Mouse (Mus musculus) liver, postnatal 0 days (tissue): ENCODE results near the gene Zfp91. TPM values are rescaled to one million over a fixed set of nuclear protein-coding genes. Genes with fewer than 3 reads are reported as not detected.
"Not testable (repeated sequence)": the region's sequence is repeated elsewhere in the genome, so short reads cannot be mapped to it uniquely, and the experiment has no call there.

Source experiments
- ATAC-seq: fragments of 200-750 bp; cut with Nextera tagmentation; 2 replicates; pipeline ENCODE4 v1.8.0; 2017; ENCODE audit warnings: mild to moderate bottlenecking, moderate library complexity
- DNase-seq: peaks from one replicate; pipeline ENCODE4 v3.0.0-alpha.2; 2016
- H3K27ac ChIP-seq: fragments of 300-500 bp; sonication (generic); 2 replicates; pipeline ENCODE4 v1.5.1; 2014; ENCODE audit warnings: antibody characterized with exemption, moderate library complexity, mild to moderate bottlenecking, low read depth
- H3K27me3 ChIP-seq: fragments of 300-500 bp; sonication (generic); 2 replicates; pipeline ENCODE4 v1.6.1; 2014; ENCODE audit warnings: low read length, control low read depth, mixed read lengths; ENCODE audit not compliant: insufficient read depth
- H3K36me3 ChIP-seq: fragments of 300-500 bp; sonication (generic); replicated peaks from 2 replicates; pipeline ENCODE4 v1.6.1; 2014; ENCODE audit warnings: mild to moderate bottlenecking, control low read depth, low read length, moderate library complexity, mixed read lengths; ENCODE audit not compliant: insufficient read depth
- H3K4me1 ChIP-seq: fragments of 300-500 bp; sonication (generic); 2 replicates; pipeline ENCODE4 v1.6.1; 2014; ENCODE audit warnings: antibody characterized with exemption, mild to moderate bottlenecking, control low read depth; ENCODE audit not compliant: insufficient read depth
- H3K4me2 ChIP-seq: fragments of 300-500 bp; sonication (generic); 2 replicates; pipeline ENCODE4 v1.6.1; 2014; ENCODE audit warnings: low read depth, mild to moderate bottlenecking, low read length, moderate library complexity, mixed read lengths
- H3K4me3 ChIP-seq: fragments of 300-500 bp; sonication (generic); 2 replicates; pipeline ENCODE4 v1.5.1; 2014; ENCODE audit warnings: low read depth, low read length
- H3K9ac ChIP-seq: fragments of 300-500 bp; sonication (generic); replicated peaks from 2 replicates; pipeline ENCODE4 v1.6.1; 2014; ENCODE audit warnings: mild to moderate bottlenecking, moderate library complexity
- H3K9me3 ChIP-seq: fragments of 300-500 bp; sonication (generic); 2 replicates; pipeline ENCODE4 v1.6.1; 2016; ENCODE audit warnings: mild to moderate bottlenecking, control low read depth, low read length, mixed read lengths
- CTCF ChIP-seq: sonication (generic); IDR thresholded peaks from 2 replicates; pipeline ENCODE4 v1.5.1; 2016; ENCODE audit warnings: antibody characterized with exemption, low read depth
- EP300 ChIP-seq: IDR thresholded peaks from 2 replicates; pipeline ENCODE4 v1.6.1; 2016; ENCODE audit warnings: antibody characterized with exemption, low read depth, mild to moderate bottlenecking
- WGBS: fragments of 180-500 bp; shearing (Covaris S2); extraction: QIAGEN DNeasy Blood & Tissue Kit; methylation state at CpG from one replicate; pipeline ENCODE4 v1.1.7; 2014; ENCODE audit not compliant: insufficient replicate concordance; 5-methylcytosine and 5-hydroxymethylcytosine counted together
- polyA plus RNA-seq: library from polyadenylated mRNA; unstranded; fragments of >200 nt; fragmentation: Nextera tagmentation; extraction: Ambion mirVana; gene quantifications from 2 replicates; pipeline ENCODE4 v1.2.1, GENCODE M21; 2015

The Zfp91 gene
- polyA plus RNA-seq, 1 experiment from 2014 or later: 7.0 TPM

- TF ChIP-seq CTCF (no peak), EP300 (no peak)
- H3K36me3 ChIP-seq: peaks cover 9% of the 10 kb centered on the region
- no peaks in the 10 kb centered on the region for H3K4me1 ChIP-seq
- ATAC-seq (no peak), DNase-seq (no peak)
- no peak overlapping the region for H3K4me2 ChIP-seq
- no peak overlapping the region for H3K4me3 ChIP-seq
- H3K9ac ChIP-seq: no peak overlapping the region
- WGBS: 75% methylated on average over 1 of the region's 1 CpGs
- H3K9me3 ChIP-seq: no peaks in the 10 kb centered on the region
- no peak overlapping the region for H3K27ac ChIP-seq
- H3K27me3 ChIP-seq: no peaks in the 10 kb centered on the region
Measured at GRCm38 (mm10) chr19:12758936-12759478, 36.9 kb downstream of the Zfp91 start.

GRCm38 (mm10) chr19:12756286-12756685 lies 39.6 kb downstream of the Zfp91 start:
- no peaks in the 10 kb centered on the region for H3K27me3 ChIP-seq
- DNase-seq (no peak), ATAC-seq (no peak)
- H3K4me3 ChIP-seq: no peak overlapping the region
- H3K4me1 ChIP-seq: no peaks in the 10 kb centered on the region
- no peak overlapping the region for H3K27ac ChIP-seq
- no peak overlapping the region for H3K4me2 ChIP-seq
- no peak for TF ChIP-seq EP300
- TF ChIP-seq CTCF: no peak
- no peaks in the 10 kb centered on the region for H3K36me3 ChIP-seq
- no peaks in the 10 kb centered on the region for H3K9me3 ChIP-seq
- no peak overlapping the region for H3K9ac ChIP-seq
- 67% methylated on average over 3 of the region's 3 CpGs for WGBS

GRCm38 (mm10) chr19:12731950-12732349 lies 64.0 kb downstream of the Zfp91 start:
- Histone ChIP-seq H3K4me2 (no peak overlapping the region), H3K36me3 (no peaks in the 10 kb centered on the region), H3K27me3 (no peaks in the 10 kb centered on the region), H3K9ac (no peak overlapping the region), H3K9me3 (no peaks in the 10 kb centered on the region), H3K4me1 (no peaks in the 10 kb centered on the region), H3K4me3 (no peak overlapping the region), H3K27ac (no peak overlapping the region)
- TF ChIP-seq CTCF: no peak
- TF ChIP-seq EP300: no peak
- 55% methylated on average over 2 of the region's 2 CpGs for WGBS
- no peak for ATAC-seq
- DNase-seq: no peak

- no peak for DNase-seq
- Histone ChIP-seq H3K27ac (no peak overlapping the region), H3K9ac (no peak overlapping the region), H3K4me2 (no peak overlapping the region), H3K4me3 (no peak overlapping the region), H3K9me3 (no peaks in the 10 kb centered on the region), H3K36me3 (no peaks in the 10 kb centered on the region), H3K27me3 (no peaks in the 10 kb centered on the region), H3K4me1 (no peaks in the 10 kb centered on the region)
- 61% methylated on average over 1 of the region's 1 CpGs for WGBS
- ATAC-seq: no peak
- no peak for TF ChIP-seq CTCF
- no peak for TF ChIP-seq EP300
Measured at GRCm38 (mm10) chr19:12731036-12731435, 64.9 kb downstream of the Zfp91 start.

GRCm38 (mm10) chr19:12725851-12726250 lies 70.1 kb downstream of the Zfp91 start:
- Histone ChIP-seq H3K27ac (no peak overlapping the region), H3K4me2 (no peak overlapping the region), H3K4me1 (no peaks in the 10 kb centered on the region), H3K36me3 (no peaks in the 10 kb centered on the region), H3K4me3 (no peak overlapping the region), H3K27me3 (no peaks in the 10 kb centered on the region), H3K9ac (no peak overlapping the region), H3K9me3 (no peaks in the 10 kb centered on the region)
- no peak for DNase-seq
- no peak for ATAC-seq
- TF ChIP-seq CTCF (no peak), EP300 (no peak)
- 81% methylated on average over 1 of the region's 1 CpGs for WGBS

- Histone ChIP-seq H3K27ac (no peak overlapping the region), H3K9ac (no peak overlapping the region), H3K9me3 (no peaks in the 10 kb centered on the region), H3K27me3 (no peaks in the 10 kb centered on the region), H3K36me3 (no peaks in the 10 kb centered on the region), H3K4me2 (no peak overlapping the region), H3K4me1 (no peaks in the 10 kb centered on the region), H3K4me3 (no peak overlapping the region)
- TF ChIP-seq EP300 (no peak), CTCF (peak; percentile 49)
- ATAC-seq (no peak), DNase-seq (peak; percentile 39)
- 50% methylated on average over 2 of the region's 3 CpGs for WGBS
Measured at GRCm38 (mm10) chr19:12722308-12722707, 73.6 kb downstream of the Zfp91 start.

- not testable (repeated sequence) for ATAC-seq, H3K4me2 ChIP-seq, H3K27ac ChIP-seq, H3K4me1 ChIP-seq, H3K4me3 ChIP-seq, H3K9me3 ChIP-seq, H3K9ac ChIP-seq, H3K36me3 ChIP-seq, H3K27me3 ChIP-seq, DNase-seq
- 84% methylated on average over 7 of the region's 7 CpGs for WGBS
Measured at GRCm38 (mm10) chr19:12721596-12721995, 74.3 kb downstream of the Zfp91 start.

- ATAC-seq: not testable (repeated sequence)
Measured at GRCm38 (mm10) chr19:12720919-12721318, 75.0 kb downstream of the Zfp91 start.

More at GRCm38 (mm10) chr19:12720919-12721318, 75.0 kb downstream of the Zfp91 start:
- not testable (repeated sequence) for H3K9me3 ChIP-seq, H3K4me2 ChIP-seq, DNase-seq, H3K27me3 ChIP-seq, H3K36me3 ChIP-seq, H3K4me1 ChIP-seq, H3K4me3 ChIP-seq, H3K27ac ChIP-seq, H3K9ac ChIP-seq
- WGBS: 69% methylated on average over 5 of the region's 5 CpGs
